Mouse (Mus musculus) embryonic fibroblast, embryonic 13.5 days (primary cell): Measurements from ENCODE around the gene Ptpre. TPM values are rescaled to one million over a fixed set of nuclear protein-coding genes. Genes with fewer than 3 reads are reported as not detected.

ENCODE experiments used
- H3K27ac ChIP-seq: 2 replicates; pipeline ENCODE4 v1.5.1; 2012; ENCODE audit warnings: low read length, control low read depth, inconsistent platforms; ENCODE audit not compliant: insufficient read depth
- H3K4me1 ChIP-seq: 2 replicates; pipeline ENCODE4 v1.6.1; 2011; ENCODE audit warnings: low read length; ENCODE audit not compliant: control insufficient read depth, insufficient read depth
- H3K4me3 ChIP-seq: 2 replicates; pipeline ENCODE4 v1.5.1; 2011; ENCODE audit warnings: mild to moderate bottlenecking, control low read depth, low read length; ENCODE audit not compliant: insufficient read depth
- CTCF ChIP-seq: IDR thresholded peaks from 2 replicates; pipeline ENCODE4 v1.5.1; 2011; ENCODE audit warnings: mild to moderate bottlenecking, control low read depth, low read length, moderate library complexity, borderline replicate concordance; ENCODE audit not compliant: insufficient read depth
- POLR2A ChIP-seq: IDR thresholded peaks from 2 replicates; pipeline ENCODE4 v1.6.1; 2011; ENCODE audit warnings: low read depth, mild to moderate bottlenecking, control low read depth, low read length, moderate library complexity
- polyA plus RNA-seq: library from polyadenylated mRNA; stranded (reverse); fragments of >200 nt; gene quantifications from 2 replicates; pipeline ENCODE4 v1.2.4, GENCODE M21; 2011; ENCODE audit warnings: low read depth; ENCODE audit not compliant: missing spikeins, insufficient read length

Ptpre gene
- polyA plus RNA-seq, 1 experiment: 3.2 TPM

DNA sequence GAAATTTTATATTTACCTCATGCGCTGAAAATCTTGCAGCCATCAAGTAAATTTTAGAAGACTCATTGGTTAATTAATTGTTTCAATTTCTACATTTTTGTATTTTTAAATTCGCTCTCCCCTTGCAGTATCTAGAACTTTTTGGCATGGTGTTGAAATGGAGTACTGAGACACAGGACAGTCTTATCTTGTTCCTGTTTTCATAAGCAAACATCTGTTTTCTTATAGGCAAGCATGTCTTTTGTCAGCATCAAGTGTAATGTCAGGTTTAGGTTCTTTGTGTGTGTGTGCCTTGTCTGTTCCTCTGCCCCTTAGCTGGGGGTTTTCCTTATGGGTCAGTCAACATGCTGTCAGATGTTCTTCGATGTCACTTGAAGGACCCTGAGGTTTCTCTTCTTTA lies 39.0 kb downstream of the Ptpre start:
- Histone ChIP-seq H3K27ac (no peak overlapping the region), H3K4me1 (no peaks in the 10 kb centered on the region), H3K4me3 (no peak overlapping the region)
- TF ChIP-seq CTCF (no peak), POLR2A (no peak)

DNA sequence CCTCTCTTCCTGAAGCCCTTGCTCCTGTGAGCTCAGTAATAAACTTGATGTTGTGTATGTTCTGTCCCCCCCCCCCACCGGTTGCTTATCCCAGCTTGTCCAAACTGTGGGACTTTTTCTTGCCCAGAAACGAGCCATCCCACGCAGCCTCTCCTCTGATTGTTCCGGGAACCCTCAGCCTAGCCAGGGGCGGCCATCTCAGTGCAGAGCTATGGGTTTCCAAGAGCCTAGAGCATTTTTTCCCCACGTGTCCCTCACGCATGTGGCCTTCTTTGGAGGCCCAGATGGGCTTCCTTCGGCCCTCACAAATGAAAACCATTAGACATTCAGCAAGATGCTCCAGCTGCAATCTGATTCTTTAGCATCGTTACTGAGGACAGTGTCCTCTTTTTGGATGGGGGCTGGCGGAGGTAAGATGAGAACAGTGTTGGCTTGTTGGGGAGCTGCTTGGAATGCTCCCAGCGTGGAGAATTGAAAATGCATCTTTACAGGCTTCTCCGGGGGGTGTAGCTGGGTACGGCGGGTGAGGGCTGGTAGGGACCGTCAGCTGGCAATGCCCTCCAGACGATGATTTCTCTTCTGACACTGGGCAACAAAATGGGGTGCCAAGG lies 41.5 kb downstream of the Ptpre start:
- Histone ChIP-seq H3K4me1 (no peaks in the 10 kb centered on the region), H3K4me3 (no peak overlapping the region), H3K27ac (no peak overlapping the region)
- no peak for TF ChIP-seq CTCF
- TF ChIP-seq POLR2A: no peak

DNA sequence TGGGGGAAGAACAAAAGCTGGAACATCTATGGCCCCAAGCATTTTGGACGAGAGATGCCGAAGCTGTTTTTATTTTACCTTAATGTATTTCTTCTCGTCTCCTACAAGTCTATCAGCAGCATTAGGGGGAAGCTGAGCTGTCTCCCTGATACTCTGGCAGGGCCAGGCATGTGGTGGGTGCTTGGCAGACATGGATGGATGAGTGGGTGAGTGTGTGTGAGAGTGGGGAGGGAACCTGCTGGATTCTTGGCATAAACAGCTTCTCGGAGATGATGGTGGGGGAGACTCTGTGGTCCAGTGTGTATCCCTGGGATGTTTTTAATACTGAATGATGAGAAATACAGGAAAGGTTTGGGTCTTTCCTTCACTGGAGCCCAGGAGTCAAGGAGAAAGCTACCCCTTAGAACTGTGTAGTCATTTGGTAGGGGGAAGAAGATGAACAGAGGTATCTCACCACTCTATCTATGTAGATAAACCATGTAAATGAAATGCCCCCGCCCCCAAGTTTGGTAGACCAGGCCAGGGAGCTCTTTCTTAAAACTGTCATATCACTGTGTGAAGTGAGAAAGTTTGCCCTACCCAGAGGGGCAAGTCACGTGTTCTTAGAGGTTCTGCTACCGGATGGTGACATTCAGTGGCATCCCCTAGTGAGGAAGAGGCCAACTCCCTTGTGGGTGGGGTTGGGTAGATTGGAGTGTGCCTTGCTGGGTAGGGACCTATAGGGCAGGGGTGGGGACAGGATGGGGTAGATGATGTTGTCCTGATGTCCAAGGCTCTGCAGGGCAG lies 43.2 kb downstream of the Ptpre start:
- Histone ChIP-seq H3K4me3 (no peak overlapping the region), H3K4me1 (no peaks in the 10 kb centered on the region), H3K27ac (no peak overlapping the region)
- TF ChIP-seq CTCF: no peak
- no peak for TF ChIP-seq POLR2A

- Histone ChIP-seq H3K27ac (no peak overlapping the region), H3K4me1 (no peaks in the 10 kb centered on the region), H3K4me3 (no peak overlapping the region)
- TF ChIP-seq POLR2A: no peak
Observed at GRCm38 (mm10) chr7:135581128-135581527, 43.8 kb downstream of the Ptpre start.

GRCm38 (mm10) chr7:135585125-135585687 lies 47.9 kb downstream of the Ptpre start:
- Histone ChIP-seq H3K4me1 (no peaks in the 10 kb centered on the region), H3K27ac (no peak overlapping the region), H3K4me3 (no peak overlapping the region)
- TF ChIP-seq POLR2A (no peak), CTCF (no peak)

DNA sequence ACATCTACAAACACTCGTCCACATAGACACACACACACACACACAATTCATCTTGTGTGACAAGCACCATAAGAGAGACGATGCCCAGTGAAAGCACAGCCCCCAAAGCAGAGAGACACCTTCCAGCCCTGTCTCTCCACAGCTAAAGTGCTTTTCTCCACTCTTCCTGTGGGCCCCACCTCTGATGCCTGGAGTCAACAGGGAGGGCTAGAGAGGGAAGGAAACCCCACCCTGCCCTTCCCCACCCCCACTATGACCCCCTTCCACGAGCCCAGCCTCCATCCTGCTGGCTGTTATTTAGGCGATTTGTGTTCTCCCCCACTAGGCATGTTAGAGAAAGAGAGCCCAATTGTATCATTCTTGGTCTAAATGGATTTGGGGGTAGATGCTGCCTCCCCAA lies 49.1 kb downstream of the Ptpre start:
- TF ChIP-seq CTCF: no peak
- no peak for TF ChIP-seq POLR2A
- no peak overlapping the region for H3K27ac ChIP-seq
- H3K4me1 ChIP-seq: no peaks in the 10 kb centered on the region
- H3K4me3 ChIP-seq: no peak overlapping the region

GRCm38 (mm10) chr7:135587821-135588575 lies 50.7 kb downstream of the Ptpre start:
- no peak overlapping the region for H3K27ac ChIP-seq

GRCm38 (mm10) chr7:135588620-135589309 lies 51.5 kb downstream of the Ptpre start:
- H3K4me1 ChIP-seq: no peaks in the 10 kb centered on the region
- TF ChIP-seq CTCF (no peak), POLR2A (no peak)
- no peak overlapping the region for H3K27ac ChIP-seq
- no peak overlapping the region for H3K4me3 ChIP-seq

More at GRCm38 (mm10) chr7:135587821-135588575, 50.7 kb downstream of the Ptpre start:
- TF ChIP-seq POLR2A: no peak
- no peak for TF ChIP-seq CTCF
- no peaks in the 10 kb centered on the region for H3K4me1 ChIP-seq
- H3K4me3 ChIP-seq: no peak overlapping the region

- no peak for TF ChIP-seq POLR2A
- no peak for TF ChIP-seq CTCF
- no peak overlapping the region for H3K27ac ChIP-seq
- H3K4me3 ChIP-seq: no peak overlapping the region
- no peaks in the 10 kb centered on the region; the same call in 1 of the 2 replicates for H3K4me1 ChIP-seq
Observed at GRCm38 (mm10) chr7:135591461-135591860, 54.2 kb downstream of the Ptpre start.
